In genomic region chr3:138789275-138789674, GRCm38 (mm10) we compare ENCODE assay signal across 9 mouse cellular contexts.
"Had no signal": no experiment of that assay in that cellular context is flagged by ENCODE, and none has a peak within 500 bp of the region (broad histone marks: within the 10 kb centered on the region; RNA-seq: fewer than 3 reads in every experiment).

No protein-coding gene starts in this region.

- ATAC-seq: liver, embryonic 12.5 days had no signal

- DNase-seq: kidney, adult 8-10 months; right cerebral cortex, adult 18-20 months; right cerebral cortex, postnatal 25 days; thymus, postnatal 4 days had no signal

- H3K4me1 ChIP-seq: liver, embryonic 12.5 days had no signal

- H3K27me3 ChIP-seq: limb, embryonic 15.5 days; liver, embryonic 12.5 days; lung, embryonic 15.5 days; midbrain, embryonic 13.5 days had no signal

- H3K9me3 ChIP-seq: limb, embryonic 15.5 days; liver, embryonic 12.5 days; lung, embryonic 15.5 days; midbrain, embryonic 13.5 days had no signal

- H3K27ac ChIP-seq: limb, embryonic 15.5 days; liver, embryonic 12.5 days; lung, embryonic 15.5 days; midbrain, embryonic 13.5 days; stomach, postnatal 0 days had no signal

- H3K36me3 ChIP-seq: limb, embryonic 15.5 days; liver, embryonic 12.5 days; lung, embryonic 15.5 days; midbrain, embryonic 13.5 days had no signal

- H3K9ac ChIP-seq: limb, embryonic 15.5 days; liver, embryonic 12.5 days; lung, embryonic 15.5 days; midbrain, embryonic 13.5 days had no signal

- H3K4me3 ChIP-seq: limb, embryonic 15.5 days; liver, embryonic 12.5 days; lung, embryonic 15.5 days; midbrain, embryonic 13.5 days had no signal

- H3K4me2 ChIP-seq: limb, embryonic 15.5 days; liver, embryonic 12.5 days; lung, embryonic 15.5 days; midbrain, embryonic 13.5 days had no signal
